Mouse (Mus musculus) cerebellum, adult 18-20 months (tissue): ENCODE results near the gene Lmnb2.

Source experiments
- DNase-seq, 2 experiments: peaks; one replicate each; pipeline ENCODE4 v3.0.0; 2021

Gene Lmnb2

DNA sequence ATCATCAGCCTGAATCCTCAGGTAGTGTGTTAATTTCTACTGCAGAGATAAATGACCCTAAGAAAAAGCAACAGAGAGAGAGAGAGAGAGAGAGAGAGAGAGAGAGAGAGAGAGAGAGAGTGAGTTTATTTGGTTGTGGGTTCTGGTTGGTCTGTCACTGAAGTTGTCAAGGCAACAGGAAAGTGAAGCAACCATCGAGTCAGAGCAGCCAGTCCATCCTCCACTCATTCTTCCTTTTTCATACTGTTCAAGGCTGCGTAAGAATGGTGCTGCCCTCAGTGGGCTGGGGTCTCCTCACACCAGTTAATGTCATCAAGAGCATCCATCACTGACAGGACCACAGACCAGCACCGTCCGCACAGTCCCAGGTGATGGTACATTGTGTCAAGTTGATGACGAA, 26.2 kb upstream of the Lmnb2 start:
- no peak for DNase-seq

DNA sequence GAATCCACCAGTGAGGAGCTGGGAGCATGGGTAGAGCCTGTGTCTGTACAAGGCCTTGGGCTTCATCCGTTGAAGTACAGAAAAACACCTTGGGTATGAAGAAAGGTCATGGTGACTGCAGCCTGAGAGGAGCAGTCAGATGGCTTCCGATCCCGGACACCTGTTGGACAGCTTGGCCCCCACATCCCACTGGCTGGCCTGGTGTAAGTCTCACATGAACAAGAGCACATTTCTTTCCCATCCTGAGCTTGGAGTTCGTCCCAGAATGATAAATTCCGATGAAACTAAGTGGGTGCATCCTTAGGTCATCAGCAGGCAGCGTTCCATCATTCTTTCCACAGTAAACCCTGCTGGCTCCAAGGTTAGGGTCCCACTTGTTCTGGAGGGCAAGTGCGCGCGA, 25.7 kb upstream of the Lmnb2 start:
- no peak for DNase-seq

DNA sequence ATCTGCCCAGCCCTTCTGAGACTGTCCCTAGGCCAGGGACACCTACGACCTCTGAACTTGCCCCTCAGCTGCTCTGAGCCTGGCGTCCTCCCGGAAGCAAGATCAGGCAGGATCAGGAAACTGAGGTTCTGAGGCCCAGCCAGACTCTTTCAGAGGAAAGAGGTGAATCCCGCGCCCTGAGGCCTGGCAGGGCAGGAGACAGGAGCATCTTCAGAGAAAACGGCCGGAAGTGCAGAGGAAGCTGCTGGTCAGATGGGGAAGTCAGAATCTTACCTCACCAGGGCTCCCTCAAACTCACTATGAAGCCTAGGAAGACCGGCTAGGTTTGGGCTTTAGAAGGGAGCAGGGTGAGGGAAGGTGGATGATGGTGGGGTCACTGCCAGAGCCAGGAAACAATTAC, 24.9 kb upstream of the Lmnb2 start:
- DNase-seq: no peak

DNA sequence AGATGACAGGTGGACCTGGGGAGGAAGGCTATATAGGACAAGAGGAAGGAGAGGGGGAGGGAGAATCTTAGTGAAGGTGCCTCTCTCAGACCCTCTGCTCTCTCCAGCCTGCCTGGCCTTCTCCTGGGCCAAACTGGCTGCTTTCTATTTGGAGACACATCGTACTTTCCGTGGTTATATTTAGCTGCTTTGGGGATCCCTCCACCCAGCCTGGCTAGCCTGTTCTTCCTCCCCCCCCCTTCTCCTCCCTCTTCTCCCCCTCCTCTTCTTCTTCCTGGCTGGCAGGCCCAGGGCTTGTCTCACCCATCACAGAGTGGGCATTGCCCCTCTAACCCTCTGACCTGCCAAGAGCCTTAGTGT, 22.9 kb upstream of the Lmnb2 start:
- DNase-seq: no peak

DNA sequence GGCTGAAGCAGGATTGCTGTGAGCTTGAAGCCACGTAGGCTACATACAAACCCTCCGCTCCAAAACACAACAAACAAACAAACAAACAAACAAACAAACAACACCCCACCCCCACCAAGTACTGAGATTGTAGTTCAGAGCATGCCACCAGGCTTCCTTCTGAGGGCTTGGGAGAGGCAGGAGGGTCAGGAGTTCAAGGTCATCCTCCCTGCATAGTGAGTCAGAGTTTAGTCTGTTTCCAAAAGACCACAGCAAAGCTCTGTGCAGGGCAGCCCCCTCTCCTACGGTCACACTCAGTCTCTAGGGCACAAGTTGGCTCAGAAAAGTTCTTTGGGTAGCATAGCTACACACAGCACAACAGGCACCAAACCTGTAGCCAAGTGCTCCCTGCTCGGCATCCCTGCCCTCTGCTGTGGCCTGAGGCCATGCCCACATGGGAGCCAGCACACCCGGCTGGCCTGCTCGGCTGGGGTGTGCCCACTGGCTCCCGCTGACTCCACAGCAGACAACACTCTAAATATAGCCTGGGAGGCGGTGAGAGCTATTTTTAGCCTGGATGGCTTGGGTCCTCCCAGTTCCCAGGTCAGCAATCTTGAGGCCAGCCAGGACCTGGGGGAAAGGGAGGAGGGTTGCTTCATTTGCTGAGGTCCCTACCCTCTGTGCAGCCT, 22.4 kb upstream of the Lmnb2 start:
- peak in 1 of 2 experiments; percentile 34 for DNase-seq

DNA sequence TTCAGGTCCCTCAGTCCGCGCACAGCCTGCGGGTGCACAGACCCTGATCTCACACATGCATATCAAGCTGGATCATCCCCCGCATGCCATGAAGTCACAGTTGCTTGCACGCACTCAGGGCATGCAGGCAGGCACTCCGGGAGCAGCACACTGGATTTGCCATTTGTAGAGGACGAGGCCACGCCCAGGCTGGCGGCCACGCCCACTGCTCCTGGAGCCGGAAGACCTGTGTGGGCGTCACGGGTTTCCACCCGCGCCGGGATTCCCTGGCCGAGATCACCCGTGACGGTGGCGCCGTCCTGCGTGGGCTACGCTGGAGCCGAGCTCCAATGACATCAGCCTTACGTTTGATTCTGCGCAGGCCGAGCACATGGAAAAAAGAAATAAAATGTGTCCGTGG, 21.6 kb upstream of the Lmnb2 start:
- DNase-seq: peak; percentile 73 to 81

DNA sequence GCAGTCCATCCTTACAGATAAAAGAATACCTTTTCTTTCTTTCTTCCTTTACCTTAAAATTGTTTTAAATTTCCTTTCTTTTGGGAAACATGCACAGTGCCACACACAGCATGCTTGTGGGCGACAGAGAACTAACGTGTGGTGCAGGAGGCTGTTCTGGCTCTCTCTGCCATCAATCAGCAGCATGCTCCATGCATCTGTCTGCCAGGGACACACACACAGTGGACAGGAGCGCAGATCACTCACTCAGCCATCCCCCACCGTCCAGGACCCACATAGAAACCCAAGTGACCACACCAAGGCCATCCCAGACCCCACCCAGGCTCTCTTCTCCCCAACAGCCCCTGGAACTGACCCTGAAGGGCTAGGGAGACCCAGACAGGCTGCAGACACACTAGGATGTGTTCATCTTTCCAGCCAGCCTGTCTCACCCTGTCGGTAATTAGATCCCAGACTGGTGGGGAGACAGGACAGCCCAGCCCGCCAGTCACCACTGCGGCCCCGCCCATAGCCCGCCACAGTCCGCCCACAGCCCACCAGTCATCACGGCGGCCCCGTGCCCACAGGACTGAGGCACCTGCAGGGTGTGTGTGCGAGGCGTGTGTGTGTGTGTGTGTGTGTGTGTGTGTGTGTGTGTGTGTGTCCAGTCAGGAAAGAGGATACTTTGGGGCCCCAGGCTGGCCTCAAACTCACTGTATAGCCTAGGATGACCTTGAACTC, 20.9 kb upstream of the Lmnb2 start:
- DNase-seq: no peak

DNA sequence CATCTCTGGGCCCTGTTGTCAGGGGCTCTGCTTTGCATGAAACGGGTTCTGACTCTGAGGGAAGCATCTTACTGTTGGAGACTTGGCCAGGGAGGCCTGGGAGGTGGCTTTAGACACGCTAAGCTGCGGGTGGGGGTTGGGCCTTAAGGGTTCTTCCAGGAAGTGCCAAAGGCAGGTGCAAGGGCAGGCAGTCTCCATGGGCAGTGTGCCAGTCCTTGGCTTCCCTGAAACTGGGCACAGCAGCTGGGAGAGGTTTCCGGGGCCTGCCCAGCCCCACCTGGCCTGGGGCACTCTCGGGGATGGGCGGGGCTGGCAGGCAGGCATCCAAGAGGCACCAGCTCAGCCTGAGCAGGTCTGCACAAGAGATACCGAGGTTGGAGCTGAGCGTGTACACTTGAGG, 19.6 kb upstream of the Lmnb2 start:
- DNase-seq: no peak

DNA sequence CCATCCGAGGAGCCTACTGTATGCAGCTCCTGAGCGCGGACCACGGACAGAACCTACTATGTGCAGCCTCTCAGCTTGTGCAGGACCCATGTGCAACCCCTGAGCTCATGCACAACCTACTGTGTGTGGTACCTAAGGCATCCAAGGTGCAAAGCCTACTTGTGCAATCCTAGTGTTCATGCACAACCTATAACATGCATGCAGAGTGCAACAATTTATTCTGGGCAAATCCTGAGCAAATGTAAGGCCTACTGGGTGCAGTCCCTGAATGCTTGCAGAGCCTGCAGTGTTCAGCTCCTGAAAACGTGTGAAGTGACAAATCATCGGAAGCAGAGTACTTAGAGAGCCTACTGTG, 18.7 kb upstream of the Lmnb2 start:
- no peak for DNase-seq

DNA sequence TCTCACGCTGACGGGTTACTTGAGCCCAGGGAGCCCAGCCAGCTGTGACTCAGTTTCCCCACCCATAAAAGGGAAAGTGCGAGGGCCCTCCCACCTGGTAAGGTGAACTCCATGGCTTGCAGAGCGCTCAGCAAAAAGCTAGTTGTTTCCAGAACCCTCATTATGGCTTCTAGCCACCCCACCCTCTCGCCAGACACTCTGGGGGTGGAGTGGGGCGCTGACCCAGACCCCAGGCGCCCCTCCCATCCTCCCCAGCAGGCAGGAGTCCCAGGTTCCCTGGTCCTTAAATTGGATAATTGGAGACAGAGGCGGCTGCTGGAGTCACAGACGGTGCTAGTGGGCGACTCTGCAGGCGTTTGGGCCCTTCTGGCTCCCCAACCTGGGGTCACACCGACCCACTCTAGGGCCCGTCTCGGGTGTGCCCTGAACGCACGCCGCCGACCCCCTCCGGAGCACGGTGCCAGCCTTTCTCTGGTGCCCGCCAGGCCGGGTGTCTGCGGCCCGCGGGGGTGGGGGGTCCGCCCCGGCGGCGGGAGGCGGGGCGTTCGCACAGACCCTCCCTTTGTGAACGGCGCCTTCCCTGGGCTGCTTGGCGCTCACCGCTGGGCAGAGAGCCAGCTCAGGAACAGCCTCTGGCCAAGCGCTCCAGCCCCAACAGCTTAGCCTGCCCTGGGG, 18.2 kb upstream of the Lmnb2 start:
- peak; percentile 64 to 76 for DNase-seq

DNA sequence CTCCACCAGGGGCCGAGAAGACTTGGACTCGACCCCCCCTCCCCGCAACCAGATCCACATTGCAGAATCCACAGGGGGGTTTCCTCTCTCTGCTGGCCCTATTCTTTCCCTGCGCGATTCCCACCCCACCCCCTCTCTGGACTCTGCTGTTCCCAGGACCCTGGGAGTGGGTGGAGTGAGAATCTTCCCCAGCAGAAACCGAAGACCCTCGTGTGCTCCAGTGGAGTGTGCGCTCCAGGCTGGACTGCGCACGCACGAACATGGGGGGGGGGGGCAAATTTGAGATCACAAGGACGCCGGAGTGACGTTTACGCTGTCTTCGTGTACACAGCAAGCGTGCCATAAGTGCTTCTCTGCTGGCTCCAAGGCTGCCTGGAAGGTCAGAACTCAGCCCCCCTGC, 17.7 kb upstream of the Lmnb2 start:
- DNase-seq: no peak

DNA sequence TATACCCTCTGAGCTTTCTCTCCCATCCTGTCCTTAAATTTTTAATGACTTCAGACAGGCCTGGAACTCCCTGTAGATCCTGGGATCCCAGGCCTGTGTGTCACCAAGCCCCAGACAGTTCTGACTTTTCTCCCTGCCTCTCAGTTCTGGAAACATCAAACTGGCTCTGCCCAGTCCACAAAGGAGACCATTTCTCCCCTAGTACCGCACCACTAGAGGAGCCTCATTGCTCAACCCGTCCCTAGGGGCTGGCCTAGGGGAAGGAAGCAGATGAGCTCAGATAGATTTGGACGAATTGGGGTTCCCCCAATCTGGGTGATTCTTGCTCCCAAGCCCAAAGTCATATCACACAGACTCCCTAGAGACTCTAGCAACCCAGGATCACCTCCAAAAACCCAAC, 17.2 kb upstream of the Lmnb2 start:
- no peak for DNase-seq

DNA sequence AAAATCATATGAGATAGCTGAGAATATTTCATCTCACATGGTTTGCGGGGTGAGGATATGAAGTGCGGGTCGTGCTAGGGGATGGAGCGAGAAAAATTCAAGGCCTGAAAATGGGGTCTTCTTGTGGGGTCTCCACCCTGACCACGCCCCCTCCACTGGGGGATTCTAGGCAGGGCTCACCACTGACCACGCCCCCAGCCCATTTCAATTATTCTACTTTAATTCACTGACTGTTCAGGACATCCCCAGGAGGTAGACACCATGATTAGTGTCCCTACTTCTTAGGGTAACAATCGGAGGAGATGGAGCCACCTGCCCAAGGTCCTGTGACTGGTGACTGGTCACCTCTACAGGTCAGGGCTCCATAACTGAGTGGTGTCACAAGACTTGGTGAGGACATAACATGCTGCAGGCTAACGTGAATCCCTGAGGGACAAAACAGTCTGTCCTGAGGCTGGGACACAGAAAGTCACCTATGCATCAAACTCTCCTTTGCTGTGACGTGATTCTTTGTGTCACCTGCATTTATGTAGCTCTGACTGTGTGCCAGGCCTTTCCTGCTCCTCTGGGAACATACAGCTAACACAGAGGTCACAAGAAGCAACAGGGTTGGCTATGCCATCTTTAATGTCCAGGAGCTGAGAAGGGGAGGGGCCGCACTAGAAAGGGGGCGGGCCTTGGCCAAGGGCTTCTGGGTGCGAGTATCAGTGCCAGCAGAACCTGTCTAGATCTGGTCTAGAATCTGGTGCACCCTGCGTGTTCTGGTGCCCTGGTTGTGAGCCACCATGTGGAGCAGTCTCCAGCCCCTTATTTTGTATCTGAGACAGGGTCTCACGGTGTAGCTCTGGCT, 16.3 kb upstream of the Lmnb2 start:
- DNase-seq: peak in 1 of 2 experiments; percentile 18

DNA sequence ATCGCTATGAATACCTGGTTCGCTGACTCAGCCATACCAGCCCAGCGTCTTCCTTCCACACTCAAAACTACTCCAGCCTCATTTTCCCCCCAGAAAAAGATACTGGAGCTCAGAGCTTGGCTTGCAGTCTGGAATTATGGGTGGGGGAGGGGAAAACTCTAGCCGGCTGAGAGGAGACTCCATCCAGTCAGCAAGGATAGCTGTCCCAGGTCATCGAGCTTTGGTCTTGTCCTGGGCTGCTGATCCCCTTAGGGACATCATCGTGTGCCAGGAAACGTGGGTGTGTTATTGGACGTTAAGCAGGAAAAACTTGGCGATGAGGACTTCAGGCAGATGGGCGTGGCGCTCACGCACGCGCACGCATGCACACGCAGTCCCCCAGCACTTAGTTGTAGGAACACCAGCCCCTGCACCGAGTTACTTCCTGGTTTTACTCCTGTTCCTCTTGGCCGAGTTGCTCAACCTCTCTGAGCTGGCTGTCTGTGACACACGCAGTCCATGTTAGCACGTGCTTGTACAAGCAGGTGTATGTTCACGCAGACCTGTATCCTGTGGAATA, 15.5 kb upstream of the Lmnb2 start:
- DNase-seq: peak in 1 of 2 experiments; percentile 17

DNA sequence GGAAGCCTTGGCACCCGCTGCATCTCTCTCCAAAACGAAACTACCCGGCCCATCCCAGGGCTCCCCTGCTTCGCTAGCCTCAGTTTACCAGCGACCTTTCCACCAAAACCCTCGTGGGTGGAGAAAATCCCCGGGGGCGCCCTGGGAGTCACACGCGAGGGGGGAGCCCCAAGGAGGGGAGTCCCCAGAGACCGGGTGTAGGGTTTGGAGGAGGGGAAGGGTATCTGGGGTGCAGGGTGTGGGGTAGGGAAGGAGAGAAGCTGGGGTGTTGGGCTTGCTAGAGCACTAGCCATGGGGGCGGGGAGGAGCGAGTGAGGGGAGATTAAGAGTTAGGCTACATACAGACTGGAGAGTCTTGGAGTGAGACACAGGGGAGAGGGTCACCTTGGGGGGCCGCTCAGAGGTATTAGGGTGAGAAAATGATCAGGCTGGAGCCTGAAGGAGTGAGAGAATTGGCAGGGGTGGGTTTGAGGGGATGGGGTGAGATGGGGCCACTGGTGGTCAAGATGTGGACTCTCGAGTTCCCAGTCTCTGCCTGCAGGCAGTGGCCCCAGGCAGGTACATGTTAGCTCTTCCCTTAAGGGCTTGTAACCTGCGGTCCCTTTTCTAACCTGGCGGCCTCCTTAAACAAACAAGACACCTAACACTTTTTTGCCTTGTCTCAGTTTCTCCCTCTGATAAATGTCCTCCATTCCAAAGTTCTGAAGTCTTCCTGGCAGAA, 14.8 kb upstream of the Lmnb2 start:
- peak in 1 of 2 experiments; percentile 14 for DNase-seq

DNA sequence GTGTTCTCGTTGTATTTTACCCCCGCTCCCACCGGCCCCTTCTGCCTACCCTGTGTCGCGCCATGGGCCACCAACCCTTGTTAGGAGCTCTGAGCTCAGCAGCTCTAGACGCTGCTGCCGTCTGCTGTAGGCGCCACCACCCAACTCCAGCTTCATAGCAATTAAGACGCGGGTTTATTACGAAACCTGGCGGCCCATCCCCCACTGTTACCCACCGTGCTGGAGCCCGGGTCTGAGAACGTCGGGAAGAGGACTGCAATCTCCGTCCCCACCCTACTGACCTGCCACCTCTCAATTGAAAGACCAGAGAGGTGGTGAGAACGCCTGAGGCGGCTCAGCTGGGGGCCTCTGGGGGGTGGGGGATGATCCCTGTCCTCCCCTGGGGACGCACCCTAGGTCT, 14.2 kb upstream of the Lmnb2 start:
- peak in 1 of 2 experiments; percentile 26 for DNase-seq

DNA sequence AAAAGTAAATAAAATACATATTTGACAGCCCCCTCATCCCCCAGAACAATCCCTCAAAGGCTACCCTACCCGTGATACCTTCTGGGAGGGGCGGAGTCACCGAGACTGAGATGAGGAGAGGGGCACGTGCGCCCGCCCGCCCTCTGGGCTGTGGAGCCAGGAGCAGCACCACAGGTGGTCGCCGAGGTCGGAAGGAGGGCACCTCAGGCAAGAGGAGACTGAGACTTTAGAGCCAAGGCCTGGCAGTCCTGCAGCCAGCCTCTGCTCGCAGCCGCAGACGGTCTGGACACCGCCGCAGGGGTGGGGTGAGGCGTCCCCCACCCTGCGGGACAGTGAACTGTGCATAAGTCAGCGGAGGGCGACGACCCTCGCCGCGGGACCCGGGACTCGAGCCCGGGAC, 13.7 kb upstream of the Lmnb2 start:
- peak in 1 of 2 experiments; percentile 42 for DNase-seq

DNA sequence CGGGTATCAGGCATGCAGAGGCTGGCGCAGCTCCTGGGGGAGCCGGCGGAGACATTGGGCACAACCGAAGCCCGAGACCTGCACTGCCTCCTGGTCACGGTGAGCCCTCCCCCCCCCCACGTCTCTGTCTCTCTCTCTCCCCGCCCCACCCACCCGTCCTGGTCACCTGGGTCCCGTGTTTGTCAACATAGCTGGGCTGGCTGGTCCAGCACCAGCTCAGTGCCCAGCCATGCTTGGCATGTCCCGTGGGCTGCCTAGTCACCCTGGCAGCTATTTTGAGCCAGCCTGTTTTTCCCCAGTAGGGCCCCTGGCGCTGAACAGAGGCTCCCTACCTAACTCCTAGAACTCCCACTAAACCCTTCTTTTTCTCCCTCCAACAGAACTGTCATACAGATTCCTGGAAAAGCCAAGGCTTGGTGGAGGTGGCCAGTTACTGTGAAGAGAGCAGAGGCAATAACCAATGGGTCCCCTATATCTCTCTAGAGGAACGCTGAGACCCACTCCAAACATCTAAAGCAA, 13.2 kb upstream of the Lmnb2 start:
- DNase-seq: peak; percentile 54 to 55

DNA sequence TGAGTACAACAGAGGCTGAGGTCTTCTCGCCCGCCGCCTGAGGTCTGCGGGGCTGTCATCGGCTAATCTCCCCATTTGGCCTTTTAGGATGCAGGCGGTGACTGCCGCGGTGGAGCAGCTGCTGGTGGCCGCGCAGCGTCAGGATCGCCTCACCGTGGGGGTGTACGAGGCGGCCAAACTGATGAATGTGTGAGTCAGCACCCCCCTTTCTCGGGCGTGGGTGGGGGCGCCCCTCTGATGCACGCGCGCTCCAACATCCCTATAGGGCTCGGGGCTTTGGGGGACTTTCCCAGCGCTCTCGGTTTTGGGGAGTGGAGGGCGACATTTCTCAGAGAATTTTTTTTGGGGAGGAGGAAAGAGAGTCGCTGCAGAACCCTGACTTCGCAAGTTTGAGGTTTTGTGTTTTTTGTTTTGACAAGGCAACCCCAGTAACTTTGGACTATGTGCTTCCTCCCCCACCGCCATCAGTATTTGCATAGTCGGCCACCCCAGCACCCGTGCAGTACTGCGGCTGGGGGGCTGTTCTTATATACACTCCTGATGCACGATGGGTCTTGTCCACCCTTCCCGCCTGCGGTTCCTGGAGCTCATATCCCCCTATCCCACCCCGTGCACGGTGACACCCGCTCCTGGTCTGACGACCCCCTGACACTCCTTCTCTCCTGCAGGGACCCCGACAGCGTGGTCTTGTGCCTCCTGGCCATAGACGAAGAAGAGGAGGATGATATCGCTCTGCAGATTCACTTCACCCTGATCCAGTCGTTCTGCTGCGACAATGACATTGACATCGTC, 12.5 kb upstream of the Lmnb2 start:
- DNase-seq: peak; percentile 67 to 70

DNA sequence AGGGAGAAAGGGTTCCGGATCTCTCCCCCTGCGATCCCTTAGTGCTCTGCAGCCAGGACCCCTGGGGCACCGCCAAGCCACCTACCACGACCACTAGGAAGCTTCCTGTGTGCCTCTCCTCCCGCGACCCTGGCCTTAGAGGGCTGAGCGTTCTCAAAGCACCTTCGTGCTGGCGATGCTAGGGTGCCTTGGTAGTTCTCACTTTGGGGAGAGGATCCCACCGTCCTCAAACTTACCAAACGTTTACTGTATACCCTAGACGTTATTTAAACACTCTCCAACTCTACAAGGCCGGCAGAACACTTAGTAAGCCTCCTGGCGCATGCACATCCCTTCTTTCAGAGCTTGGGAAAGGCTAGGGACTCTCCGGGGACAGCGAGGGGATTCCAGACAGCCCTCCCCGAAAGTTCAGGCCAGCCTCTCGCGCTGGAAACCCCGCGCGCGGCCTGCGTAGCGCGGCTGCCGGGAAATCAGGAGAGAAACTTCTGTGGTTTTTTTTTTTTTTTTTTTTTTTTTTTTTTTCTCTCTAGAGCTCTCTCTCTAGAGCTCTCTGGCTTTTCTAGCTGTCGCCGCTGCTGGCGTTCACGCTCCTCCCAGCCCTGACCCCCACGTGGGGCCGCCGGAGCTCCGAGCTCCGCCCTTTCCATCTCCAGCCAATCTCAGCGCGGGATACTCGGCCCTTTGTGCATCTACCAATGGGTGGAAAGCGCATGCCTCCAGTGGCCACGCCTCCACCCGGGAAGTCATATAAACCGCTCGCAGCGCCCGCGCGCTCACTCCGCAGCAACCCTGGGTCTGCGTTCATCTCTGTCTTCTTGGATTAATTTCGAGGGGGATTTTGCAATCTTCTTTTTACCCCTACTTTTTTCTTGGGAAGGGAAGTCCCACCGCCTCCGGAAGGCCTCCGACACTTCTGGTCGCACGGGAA, 11.5 kb upstream of the Lmnb2 start, which contains the start of gene Gadd45b:
TSS of gene Gadd45b (plus strand) at position 775 of the 928 bp plus-strand sequence.
- DNase-seq: peak; percentile 98 to 99
